Mouse (Mus musculus) heart, embryonic 16.5 days (tissue): Measurements from ENCODE around the gene Kpnb1. TPM values are rescaled to one million over a fixed set of nuclear protein-coding genes. Genes with fewer than 3 reads are reported as not detected.

Experiments
- ATAC-seq: fragments of 200-750 bp; cut with Nextera tagmentation; replicated peaks from 2 replicates; pipeline ENCODE4 v1.8.0; 2017; ENCODE audit warnings: moderate number of reproducible peaks; ENCODE audit not compliant: insufficient read depth, low FRiP score; ENCODE audit errors: extremely low read depth
- H3K27ac ChIP-seq: fragments of 300-500 bp; sonication (generic); 2 replicates; pipeline ENCODE4 v1.5.1; 2014; ENCODE audit warnings: mild to moderate bottlenecking, low read length, control low read depth, moderate library complexity
- H3K27me3 ChIP-seq: fragments of 300-500 bp; sonication (generic); 2 replicates; pipeline ENCODE4 v1.6.1; 2014; ENCODE audit warnings: low read length, mixed read lengths; ENCODE audit not compliant: control insufficient read depth, insufficient read depth
- H3K36me3 ChIP-seq: fragments of 300-500 bp; sonication (generic); 2 replicates; pipeline ENCODE4 v1.6.1; 2014; ENCODE audit not compliant: control insufficient read depth, insufficient read depth
- H3K4me1 ChIP-seq: fragments of 300-500 bp; sonication (generic); 2 replicates; pipeline ENCODE4 v1.6.1; 2014; ENCODE audit warnings: low read length, mixed read lengths; ENCODE audit not compliant: control insufficient read depth, insufficient read depth
- H3K4me2 ChIP-seq: fragments of 300-500 bp; sonication (generic); 2 replicates; pipeline ENCODE4 v1.6.1; 2014; ENCODE audit warnings: low read depth, mild to moderate bottlenecking, control low read depth, low read length
- H3K4me3 ChIP-seq: fragments of 300-500 bp; sonication (generic); 2 replicates; pipeline ENCODE4 v1.5.1; 2014; ENCODE audit warnings: mild to moderate bottlenecking, control low read depth, low read length
- H3K9ac ChIP-seq: fragments of 300-500 bp; sonication (generic); 2 replicates; pipeline ENCODE4 v1.6.1; 2014; ENCODE audit warnings: low read length, control low read depth
- H3K9me3 ChIP-seq: fragments of 300-500 bp; sonication (generic); replicated peaks from 2 replicates; pipeline ENCODE4 v1.6.1; 2016; ENCODE audit warnings: low read length; ENCODE audit not compliant: control insufficient read depth
- WGBS: fragments of 180-500 bp; shearing (Covaris S2); extraction: QIAGEN DNeasy Blood & Tissue Kit; methylation state at CpG from one replicate; pipeline ENCODE4 v1.1.7; 2014; 5-methylcytosine and 5-hydroxymethylcytosine counted together
- polyA plus RNA-seq: library from polyadenylated mRNA; unstranded; fragments of >200 nt; fragmentation: Nextera tagmentation; extraction: Ambion mirVana; gene quantifications from 2 replicates; pipeline ENCODE4 v1.2.1, GENCODE M21; 2015

Kpnb1 gene
- polyA plus RNA-seq, 1 experiment from 2014 or later = 31.3 TPM

GRCm38 (mm10) chr11:97126645-97127468, 60.8 kb downstream of the Kpnb1 start:
- H3K9me3 ChIP-seq = no peaks in the 10 kb centered on the region
- H3K9ac ChIP-seq = peak overlapping the region; percentile 77
- no peaks in the 10 kb centered on the region for H3K36me3 ChIP-seq
- peak; percentile 67 for ATAC-seq
- H3K4me1 ChIP-seq = peaks cover 9% of the 10 kb centered on the region
- 3% methylated on average over 32 of the region's 32 CpGs for WGBS
- peak overlapping the region; percentile 66 for H3K4me3 ChIP-seq
- H3K4me2 ChIP-seq = peak overlapping the region; percentile 98
- H3K27me3 ChIP-seq = peaks cover 12% of the 10 kb centered on the region
- no peak overlapping the region for H3K27ac ChIP-seq

GRCm38 (mm10) chr11:97124266-97125036, 63.2 kb downstream of the Kpnb1 start:
- Histone ChIP-seq H3K27ac (no peak overlapping the region), H3K4me3 (no peak overlapping the region), H3K36me3 (no peaks in the 10 kb centered on the region), H3K4me1 (peaks cover 9% of the 10 kb centered on the region), H3K4me2 (no peak overlapping the region), H3K27me3 (peaks cover 4% of the 10 kb centered on the region; the same call in 1 of the 2 replicates), H3K9me3 (no peaks in the 10 kb centered on the region), H3K9ac (no peak overlapping the region)
- no peak for ATAC-seq
- 60% methylated on average over 10 of the region's 10 CpGs for WGBS

- H3K27ac ChIP-seq = no peak overlapping the region
- H3K9ac ChIP-seq = no peak overlapping the region
- H3K4me3 ChIP-seq = no peak overlapping the region
- no peaks in the 10 kb centered on the region for H3K9me3 ChIP-seq
- no peaks in the 10 kb centered on the region for H3K36me3 ChIP-seq
- peaks cover 9% of the 10 kb centered on the region for H3K4me1 ChIP-seq
- no peak overlapping the region for H3K4me2 ChIP-seq
- ATAC-seq = no peak
- H3K27me3 ChIP-seq = peaks cover 14% of the 10 kb centered on the region
- 10% methylated on average over 11 of the region's 11 CpGs for WGBS
Observed at GRCm38 (mm10) chr11:97123282-97123890, 64.3 kb downstream of the Kpnb1 start.

- peaks cover 36% of the 10 kb centered on the region for H3K27me3 ChIP-seq
- H3K4me1 ChIP-seq = no peaks in the 10 kb centered on the region
- no peak overlapping the region for H3K4me3 ChIP-seq
- 58% methylated on average over 3 of the region's 3 CpGs for WGBS
- no peak for ATAC-seq
- H3K36me3 ChIP-seq = no peaks in the 10 kb centered on the region
- no peak overlapping the region for H3K4me2 ChIP-seq
- H3K27ac ChIP-seq = no peak overlapping the region
- no peaks in the 10 kb centered on the region for H3K9me3 ChIP-seq
- H3K9ac ChIP-seq = no peak overlapping the region
Observed at GRCm38 (mm10) chr11:97120641-97121040, 67.0 kb downstream of the Kpnb1 start.

GRCm38 (mm10) chr11:97120221-97120620, 67.5 kb downstream of the Kpnb1 start:
- H3K27me3 ChIP-seq = peaks cover 40% of the 10 kb centered on the region
- H3K9ac ChIP-seq = no peak overlapping the region
- no peaks in the 10 kb centered on the region for H3K9me3 ChIP-seq
- H3K4me2 ChIP-seq = no peak overlapping the region
- no peak overlapping the region for H3K4me3 ChIP-seq
- H3K27ac ChIP-seq = no peak overlapping the region
- whole genome bisulfite sequencing = 50% methylated on average over 10 of the region's 10 CpGs
- no peak for ATAC-seq
- H3K36me3 ChIP-seq = no peaks in the 10 kb centered on the region
- peaks cover 4% of the 10 kb centered on the region; the same call in 1 of the 2 replicates for H3K4me1 ChIP-seq

GRCm38 (mm10) chr11:97115797-97116196, 71.9 kb downstream of the Kpnb1 start:
- Histone ChIP-seq H3K9me3 (no peaks in the 10 kb centered on the region), H3K4me2 (peak overlapping the region; percentile 70), H3K27ac (no peak overlapping the region), H3K36me3 (no peaks in the 10 kb centered on the region), H3K4me3 (peak overlapping the region; percentile 53), H3K4me1 (peaks cover 11% of the 10 kb centered on the region), H3K9ac (no peak overlapping the region), H3K27me3 (peaks cover 68% of the 10 kb centered on the region)
- ATAC-seq = no peak
- WGBS = 9% methylated on average over 11 of the region's 11 CpGs

DNA sequence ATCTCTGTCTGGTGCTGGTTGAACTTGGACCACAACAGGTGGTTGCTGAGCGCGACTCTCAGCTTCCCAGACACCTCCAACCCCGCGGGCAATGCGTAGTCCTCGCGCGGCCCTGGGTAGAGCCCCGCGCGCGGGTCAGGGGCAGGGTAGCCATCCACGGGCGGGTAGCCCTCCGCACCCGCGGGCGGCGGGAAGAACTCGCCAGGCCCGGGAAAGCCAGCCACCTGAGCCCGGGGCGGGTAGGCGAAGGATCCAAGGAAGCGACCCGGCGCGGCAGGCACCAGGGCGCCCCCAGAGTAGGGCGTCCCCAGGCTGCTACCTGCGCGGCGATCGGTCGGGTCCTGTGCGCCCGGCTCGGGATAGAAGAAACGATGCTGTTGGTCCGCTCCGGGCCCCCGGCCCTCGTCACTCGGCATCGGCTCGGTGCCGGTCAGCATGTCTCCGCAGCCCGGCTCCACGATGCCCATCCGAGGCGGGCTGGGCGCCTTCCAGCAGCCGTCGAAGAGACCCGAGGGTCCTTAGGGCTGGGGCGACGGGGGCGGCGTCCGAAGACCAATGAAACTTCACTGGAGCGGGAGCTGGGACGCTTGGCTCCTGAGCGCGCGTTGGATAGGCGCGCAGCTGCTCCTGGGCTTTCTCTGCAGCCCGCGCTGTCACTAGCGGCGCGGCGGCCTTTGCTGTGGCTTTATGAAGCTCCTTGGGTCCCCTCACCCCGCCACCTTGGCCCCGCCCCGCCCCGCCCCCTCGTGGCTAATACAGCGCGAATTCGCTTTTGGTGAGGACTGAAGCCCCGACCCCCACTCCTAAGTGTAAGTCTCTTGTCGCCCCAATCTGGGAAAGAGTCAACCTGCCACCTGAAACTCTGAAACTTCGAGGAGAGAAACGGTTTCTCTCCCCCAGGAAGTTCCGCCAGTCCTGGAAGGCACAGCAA, 72.7 kb downstream of the Kpnb1 start, which contains the start of gene Tbx21:
TSS of gene Tbx21 (minus strand) at position 661 of the 931 bp plus-strand sequence.
- Histone ChIP-seq H3K27me3 (peaks cover 66% of the 10 kb centered on the region), H3K4me3 (peak within 1 kb of the TSS; percentile 53), H3K9me3 (no peaks in the 10 kb centered on the region), H3K4me1 (peaks cover 11% of the 10 kb centered on the region), H3K27ac (no peak within 1 kb of the TSS), H3K4me2 (peak within 1 kb of the TSS; percentile 70), H3K9ac (peak within 1 kb of the TSS; percentile 38), H3K36me3 (no peaks in the 10 kb centered on the region)
- ATAC-seq = 0 out of 2 replicates have a peak, but pooled peaks have one; percentile 15
- under 1% methylated on average over 87 of the region's 87 CpGs for WGBS

DNA sequence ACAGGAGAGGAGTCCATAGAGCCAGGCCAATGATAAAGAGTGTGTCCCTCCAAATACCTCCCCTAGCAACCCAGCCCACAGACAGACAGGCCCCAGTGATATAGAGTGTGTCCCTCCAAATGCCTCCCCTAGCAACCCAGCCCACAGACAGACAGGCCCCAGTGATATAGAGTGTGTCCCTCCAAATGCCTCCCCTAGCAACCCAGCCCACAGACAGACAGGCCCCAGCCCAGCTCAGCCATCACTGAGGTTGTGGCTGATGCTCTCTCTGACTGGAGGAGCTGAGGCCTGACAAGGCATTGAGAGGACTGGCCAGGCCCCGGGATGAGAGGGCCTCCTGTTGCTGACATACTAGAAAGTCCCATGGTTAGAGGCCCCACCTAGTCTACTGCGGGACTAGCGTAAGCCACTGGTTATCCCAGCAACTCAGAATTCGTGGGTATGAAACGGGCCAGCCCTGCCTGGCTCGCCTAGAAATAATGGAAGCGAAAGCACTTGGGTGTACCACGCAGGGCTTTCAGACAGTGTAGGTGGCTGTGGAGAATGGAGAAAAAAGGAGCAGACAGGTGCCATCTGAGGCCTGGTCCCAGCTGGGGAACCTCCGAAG, 75.1 kb downstream of the Kpnb1 start:
- Histone ChIP-seq H3K9ac (no peak overlapping the region), H3K27ac (no peak overlapping the region), H3K9me3 (no peaks in the 10 kb centered on the region), H3K4me1 (peaks cover 11% of the 10 kb centered on the region), H3K27me3 (peaks cover 49% of the 10 kb centered on the region), H3K36me3 (no peaks in the 10 kb centered on the region), H3K4me3 (no peak overlapping the region), H3K4me2 (no peak overlapping the region)
- no peak for ATAC-seq
- 78% methylated on average over 9 of the region's 9 CpGs for WGBS
